Mouse (Mus musculus): ENCODE measurements around the gene Clp1.

Gene Clp1

GRCm38 (mm10) chr2:84750115-84750514 lies 23.0 kb upstream of the Clp1 start:
- DNase-seq (ENCODE audit: low read depth, low spot score): no peak
- H3K27me3 ChIP-seq (ENCODE audit: control insufficient read depth, insufficient read depth, low read length, poor library complexity, severe bottlenecking): no peaks in the 10 kb centered on the region
- no peaks in the 10 kb centered on the region for H3K36me3 ChIP-seq (ENCODE audit: control insufficient read depth, insufficient read depth, low read length, poor library complexity, severe bottlenecking)

- no peaks in the 10 kb centered on the region for H3K27me3 ChIP-seq (ENCODE audit: control insufficient read depth, insufficient read depth, low read length, poor library complexity, severe bottlenecking)
- DNase-seq (ENCODE audit: low read depth, low spot score): no peak
- no peaks in the 10 kb centered on the region for H3K36me3 ChIP-seq (ENCODE audit: control insufficient read depth, insufficient read depth, low read length, poor library complexity, severe bottlenecking)
These were observed 17.0 kb upstream of the Clp1 start for GRCm38 (mm10) chr2:84744126-84744525.

GRCm38 (mm10) chr2:84743561-84743960 lies 16.4 kb upstream of the Clp1 start, which contains the start of gene Gm19426:
Gene Gm19426 (minus strand): TSS chr2:84743655.
- Histone ChIP-seq H3K36me3 (ENCODE audit: control insufficient read depth, insufficient read depth, low read length, poor library complexity, severe bottlenecking) (no peaks in the 10 kb centered on the region), H3K27me3 (ENCODE audit: control insufficient read depth, insufficient read depth, low read length, poor library complexity, severe bottlenecking) (no peaks in the 10 kb centered on the region)
- DNase-seq (ENCODE audit: low read depth, low spot score): no peak

GRCm38 (mm10) chr2:84742451-84743283 lies 15.5 kb upstream of the Clp1 start:
- DNase-seq (ENCODE audit: low read depth, low spot score): no peak
- Histone ChIP-seq H3K27me3 (ENCODE audit: control insufficient read depth, insufficient read depth, low read length, poor library complexity, severe bottlenecking) (no peaks in the 10 kb centered on the region), H3K36me3 (ENCODE audit: control insufficient read depth, insufficient read depth, low read length, poor library complexity, severe bottlenecking) (no peaks in the 10 kb centered on the region)

GRCm38 (mm10) chr2:84741841-84742450 lies 14.8 kb upstream of the Clp1 start:
- no peak for DNase-seq (ENCODE audit: low read depth, low spot score)
- Histone ChIP-seq H3K27me3 (ENCODE audit: control insufficient read depth, insufficient read depth, low read length, poor library complexity, severe bottlenecking) (no peaks in the 10 kb centered on the region), H3K36me3 (ENCODE audit: control insufficient read depth, insufficient read depth, low read length, poor library complexity, severe bottlenecking) (no peaks in the 10 kb centered on the region)

- Histone ChIP-seq H3K27me3 (ENCODE audit: control insufficient read depth, insufficient read depth, low read length, poor library complexity, severe bottlenecking) (no peaks in the 10 kb centered on the region), H3K36me3 (ENCODE audit: control insufficient read depth, insufficient read depth, low read length, poor library complexity, severe bottlenecking) (no peaks in the 10 kb centered on the region)
- peak; percentile 39 for DNase-seq (ENCODE audit: low read depth, low spot score)
These were observed 13.6 kb upstream of the Clp1 start for GRCm38 (mm10) chr2:84740608-84741333.

- no peaks in the 10 kb centered on the region for H3K36me3 ChIP-seq (ENCODE audit: control insufficient read depth, insufficient read depth, low read length, poor library complexity, severe bottlenecking)
- DNase-seq (ENCODE audit: low read depth, low spot score): peak; percentile 42
- no peaks in the 10 kb centered on the region; the same call in 1 of the 2 replicates for H3K27me3 ChIP-seq (ENCODE audit: control insufficient read depth, insufficient read depth, low read length, poor library complexity, severe bottlenecking)
These were observed 11.2 kb upstream of the Clp1 start for GRCm38 (mm10) chr2:84738271-84738911.

- no peak for DNase-seq (ENCODE audit: low read depth, low spot score)
- Histone ChIP-seq H3K36me3 (ENCODE audit: control insufficient read depth, insufficient read depth, low read length, poor library complexity, severe bottlenecking) (no peaks in the 10 kb centered on the region), H3K27me3 (ENCODE audit: control insufficient read depth, insufficient read depth, low read length, poor library complexity, severe bottlenecking) (no peaks in the 10 kb centered on the region; the same call in 1 of the 2 replicates)
These were observed 10.3 kb upstream of the Clp1 start for GRCm38 (mm10) chr2:84737451-84737925.

GRCm38 (mm10) chr2:84736312-84737161 lies 9.4 kb upstream of the Clp1 start:
- H3K27me3 ChIP-seq (ENCODE audit: control insufficient read depth, insufficient read depth, low read length, poor library complexity, severe bottlenecking): no peaks in the 10 kb centered on the region; the same call in 1 of the 2 replicates
- H3K36me3 ChIP-seq (ENCODE audit: control insufficient read depth, insufficient read depth, low read length, poor library complexity, severe bottlenecking): no peaks in the 10 kb centered on the region
- DNase-seq (ENCODE audit: low read depth, low spot score): no peak

- H3K27me3 ChIP-seq (ENCODE audit: control insufficient read depth, insufficient read depth, low read length, poor library complexity, severe bottlenecking): no peaks in the 10 kb centered on the region; the same call in 1 of the 2 replicates
- no peak for DNase-seq (ENCODE audit: low read depth, low spot score)
- H3K36me3 ChIP-seq (ENCODE audit: control insufficient read depth, insufficient read depth, low read length, poor library complexity, severe bottlenecking): no peaks in the 10 kb centered on the region
These were observed 8.3 kb upstream of the Clp1 start for GRCm38 (mm10) chr2:84735346-84735920.

GRCm38 (mm10) chr2:84734919-84735318 lies 7.8 kb upstream of the Clp1 start:
- DNase-seq (ENCODE audit: low read depth, low spot score): no peak
- no peaks in the 10 kb centered on the region; the same call in 1 of the 2 replicates for H3K27me3 ChIP-seq (ENCODE audit: control insufficient read depth, insufficient read depth, low read length, poor library complexity, severe bottlenecking)
- H3K36me3 ChIP-seq (ENCODE audit: control insufficient read depth, insufficient read depth, low read length, poor library complexity, severe bottlenecking): no peaks in the 10 kb centered on the region

- Histone ChIP-seq H3K27me3 (ENCODE audit: control insufficient read depth, insufficient read depth, low read length, poor library complexity, severe bottlenecking) (no peaks in the 10 kb centered on the region; the same call in 1 of the 2 replicates), H3K36me3 (ENCODE audit: control insufficient read depth, insufficient read depth, low read length, poor library complexity, severe bottlenecking) (no peaks in the 10 kb centered on the region)
- no peak for DNase-seq (ENCODE audit: low read depth, low spot score)
These were observed 7.3 kb upstream of the Clp1 start for GRCm38 (mm10) chr2:84734351-84734864.

GRCm38 (mm10) chr2:84733579-84734300 lies 6.6 kb upstream of the Clp1 start, which contains the start of gene Ypel4:
Gene Ypel4 (plus strand): TSS chr2:84734058.
- Histone ChIP-seq H3K36me3 (ENCODE audit: control insufficient read depth, insufficient read depth, low read length, poor library complexity, severe bottlenecking) (no peaks in the 10 kb centered on the region), H3K27me3 (ENCODE audit: control insufficient read depth, insufficient read depth, low read length, poor library complexity, severe bottlenecking) (no peaks in the 10 kb centered on the region; the same call in 1 of the 2 replicates)
- DNase-seq (ENCODE audit: low read depth, low spot score): peak; percentile 45
